Mouse (Mus musculus) thymus, adult 2 months (tissue): ENCODE measurements around the gene Bmper.

Experiments used
- CTCF ChIP-seq: fragments of 200-500 bp; IDR thresholded peaks from 2 replicates; pipeline ENCODE4 v1.5.1; 2012; ENCODE audit warnings: mild to moderate bottlenecking, control low read depth, low read length, moderate library complexity, borderline replicate concordance; ENCODE audit not compliant: control insufficient read depth, poor library complexity, insufficient read depth; ENCODE audit errors: extremely low read depth
- POLR2A ChIP-seq: fragments of 200-500 bp; IDR thresholded peaks from 2 replicates; pipeline ENCODE4 v1.6.1; 2012; ENCODE audit warnings: mild to moderate bottlenecking, low read length, control low read depth, moderate library complexity; ENCODE audit not compliant: control insufficient read depth, poor library complexity, insufficient read depth; ENCODE audit errors: extremely low read depth

DNA sequence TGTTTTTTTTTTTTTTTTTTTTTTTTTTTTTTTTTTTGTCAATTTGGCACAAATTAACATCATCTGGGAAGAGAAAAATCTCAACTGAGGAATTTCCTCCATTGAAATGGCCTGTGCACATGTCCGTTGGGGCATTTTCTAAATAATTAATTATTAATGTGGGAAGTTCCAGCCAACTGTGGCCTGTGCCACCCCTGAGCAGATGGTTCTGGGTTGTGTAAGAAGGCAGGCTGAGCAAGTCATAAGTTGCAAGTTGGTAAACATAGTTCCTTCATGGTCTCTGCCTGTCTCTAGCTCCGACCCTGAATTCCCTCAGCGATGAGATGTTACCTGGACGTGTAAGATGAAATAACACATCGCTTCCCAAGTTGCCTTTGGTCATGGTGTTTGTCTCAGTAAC lies 16.7 kb upstream of the Bmper start:
- TF ChIP-seq CTCF (no peak), POLR2A (no peak)
